Mouse (Mus musculus) liver, embryonic 14.5 days (tissue): Measurements from ENCODE around the gene Fam173a. TPM values are rescaled to one million over a fixed set of nuclear protein-coding genes. Genes with fewer than 3 reads are reported as not detected.
A peak's percentile ranks its signal among the peaks of the same experiment; 100 is the strongest.

ENCODE experiments used
- ATAC-seq: fragments of 200-750 bp; cut with Nextera tagmentation; 2 replicates; pipeline ENCODE4 v1.8.0; 2017; ENCODE audit warnings: moderate number of reproducible peaks, mild to moderate bottlenecking, moderate library complexity; ENCODE audit not compliant: insufficient read depth
- DNase-seq, 3 experiments: peaks; one replicate each; pipeline ENCODE4 v3.0.0-alpha.2; 2012 to 2013; ENCODE audit warnings: low read depth in 3 of 3, low spot score in 3 of 3
- H3K27ac ChIP-seq: fragments of 300-500 bp; sonication (generic); 2 replicates; pipeline ENCODE4 v1.5.1; 2014; ENCODE audit warnings: moderate library complexity, mild to moderate bottlenecking, control low read depth, inconsistent platforms
- H3K27me3 ChIP-seq: fragments of 300-500 bp; sonication (generic); 2 replicates; pipeline ENCODE4 v1.6.1; 2014; ENCODE audit warnings: mild to moderate bottlenecking, low read length, moderate library complexity; ENCODE audit not compliant: control insufficient read depth, insufficient read depth
- H3K36me3 ChIP-seq: fragments of 300-500 bp; sonication (generic); replicated peaks from 2 replicates; pipeline ENCODE4 v1.6.1; 2014; ENCODE audit warnings: low read depth; ENCODE audit not compliant: control insufficient read depth, insufficient read depth
- H3K4me1 ChIP-seq, 2 experiments: fragments of 200-500 bp in 1 of 2; fragments of 300-500 bp in 1 of 2; sonication (generic) in 1 of 2; replicated peaks; 2 replicates each; pipeline ENCODE4 v1.6.1; 2012 to 2014; ENCODE audit warnings: antibody characterized with exemption in 1 of 2, inconsistent platforms in 1 of 2, low read length in 1 of 2; ENCODE audit not compliant: control insufficient read depth in 2 of 2, insufficient read depth in 2 of 2
- H3K4me2 ChIP-seq: fragments of 300-500 bp; sonication (generic); 2 replicates; pipeline ENCODE4 v1.6.1; 2014; ENCODE audit warnings: low read depth, mild to moderate bottlenecking, control low read depth, moderate library complexity
- H3K4me3 ChIP-seq, 2 experiments: fragments of 200-500 bp in 1 of 2; fragments of 300-500 bp in 1 of 2; sonication (generic) in 1 of 2; 2 replicates each; pipeline ENCODE4 v1.5.1; 2012 to 2014; ENCODE audit warnings: low read depth in 2 of 2, low read length in 2 of 2, mild to moderate bottlenecking in 2 of 2, control low read depth in 1 of 2, inconsistent platforms in 1 of 2, moderate library complexity in 1 of 2; ENCODE audit not compliant: insufficient read depth in 1 of 2
- H3K9ac ChIP-seq: fragments of 300-500 bp; sonication (generic); replicated peaks from 2 replicates; pipeline ENCODE4 v1.6.1; 2014; ENCODE audit warnings: mild to moderate bottlenecking, control low read depth, moderate library complexity
- H3K9me3 ChIP-seq: fragments of 300-500 bp; sonication (generic); 2 replicates; pipeline ENCODE4 v1.6.1; 2016; ENCODE audit warnings: low read length, mixed read lengths; ENCODE audit not compliant: control insufficient read depth
- CTCF ChIP-seq: IDR thresholded peaks from 2 replicates; pipeline ENCODE4 v1.5.1; 2016; ENCODE audit warnings: antibody characterized with exemption, low read depth, control low read depth
- EP300 ChIP-seq: IDR thresholded peaks from 2 replicates; pipeline ENCODE4 v1.6.1; 2016; ENCODE audit warnings: antibody characterized with exemption, low read depth
- WGBS: fragments of 180-500 bp; shearing (Covaris S2); extraction: QIAGEN DNeasy Blood & Tissue Kit; methylation state at CpG from one replicate; pipeline ENCODE4 v1.1.7; 2014; ENCODE audit not compliant: insufficient replicate concordance; 5-methylcytosine and 5-hydroxymethylcytosine counted together
- polyA plus RNA-seq, 2 experiments: library from polyadenylated mRNA; depleted of rRNA in 1 of 2; stranded (reverse) in 1 of 2; unstranded in 1 of 2; fragments of >200 nt; fragmentation: Nextera tagmentation in 1 of 2; extraction: Ambion mirVana in 1 of 2; gene quantifications; 2 replicates each; pipeline versions ENCODE4 v1.2.1 to v1.2.3; 2012 to 2014

Gene Fam173a
- polyA plus RNA-seq, 2 experiments: 46.6 to 57.2 TPM

DNA sequence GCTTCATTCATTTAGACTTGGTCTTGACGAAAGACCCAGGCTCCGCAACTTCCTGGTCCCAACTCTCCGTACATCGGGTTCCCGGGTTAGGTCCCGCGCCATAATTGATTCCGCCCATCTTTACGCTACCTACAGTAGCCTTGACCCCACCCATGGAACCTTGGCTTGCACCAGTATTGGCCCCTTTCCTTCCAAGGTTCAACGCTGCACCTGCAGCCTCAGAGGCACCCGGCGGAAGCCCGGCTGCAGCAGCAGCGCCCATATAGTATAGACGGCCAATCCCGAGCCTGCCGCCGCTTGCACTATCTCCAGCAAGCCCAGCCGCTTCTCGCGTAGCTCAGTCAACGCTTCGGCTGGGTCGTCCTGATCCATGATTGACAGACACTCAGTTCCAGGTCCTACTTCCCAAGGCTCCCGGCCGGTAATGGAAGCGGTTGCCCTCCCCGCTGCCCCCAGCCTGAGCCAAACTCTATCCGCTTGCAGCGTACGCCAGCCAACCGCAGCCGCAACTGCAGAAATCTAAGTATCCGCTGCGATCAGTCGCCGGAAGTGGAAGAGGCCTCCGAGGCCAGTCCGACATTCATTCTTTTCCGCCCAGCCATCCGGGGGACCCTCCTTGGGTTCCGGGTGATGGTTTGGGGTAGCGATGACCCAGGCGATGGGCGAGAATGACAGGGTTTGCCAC, 716 bp downstream of the Fam173a start:
- H3K4me3 ChIP-seq: peak overlapping the region; percentile 78 to 95
- no peaks in the 10 kb centered on the region for H3K27me3 ChIP-seq
- H3K4me2 ChIP-seq: peak overlapping the region; percentile 95
- peak overlapping the region; percentile 71 for H3K9ac ChIP-seq
- H3K9me3 ChIP-seq: no peaks in the 10 kb centered on the region
- peaks cover 6% of the 10 kb centered on the region for H3K36me3 ChIP-seq
- peaks cover 7 to 19% of the 10 kb centered on the region in 2 experiments for H3K4me1 ChIP-seq
- H3K27ac ChIP-seq: peak overlapping the region; percentile 57
- DNase-seq (peak; percentile 71 to 73 (median 72)), ATAC-seq (peak; percentile 73)
- TF ChIP-seq EP300 (no peak), CTCF (no peak)
- under 1% methylated on average over 45 of the region's 45 CpGs for WGBS

DNA sequence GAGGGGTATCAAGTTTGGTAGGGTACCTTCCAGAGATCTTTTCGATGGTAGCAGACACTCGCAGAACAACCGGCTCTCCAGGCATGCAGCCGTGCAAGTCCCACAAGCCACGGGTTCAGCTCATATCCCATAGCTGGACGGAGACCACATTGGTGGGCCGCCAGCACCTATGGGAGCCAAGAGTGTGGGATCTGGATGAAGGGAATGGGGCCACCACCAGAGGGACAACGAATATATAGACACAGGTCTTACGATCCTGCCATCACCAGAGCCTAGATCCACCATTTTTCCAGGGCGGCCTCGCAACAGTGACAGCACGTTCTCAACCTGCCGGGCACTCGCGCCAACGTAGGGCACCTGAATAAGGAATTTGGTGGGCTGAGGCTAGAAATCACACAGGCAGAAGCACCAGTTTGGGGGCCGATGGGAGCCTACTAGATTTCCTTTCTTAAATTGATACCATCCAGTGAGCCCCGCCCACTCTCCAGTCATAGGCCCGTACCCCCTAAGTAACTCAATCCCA, 1.3 kb downstream of the Fam173a start:
- WGBS: 29% methylated on average over 19 of the region's 19 CpGs
- H3K36me3 ChIP-seq: peaks cover 6% of the 10 kb centered on the region
- ATAC-seq (no peak), DNase-seq (no peak)
- no peaks in the 10 kb centered on the region for H3K9me3 ChIP-seq
- TF ChIP-seq EP300: no peak
- peak; percentile 18; the same call in 1 of the 2 replicates for TF ChIP-seq CTCF
- peaks cover 7 to 19% of the 10 kb centered on the region in 2 experiments for H3K4me1 ChIP-seq
- H3K27me3 ChIP-seq: no peaks in the 10 kb centered on the region
- H3K27ac ChIP-seq: peak overlapping the region; percentile 57
- H3K9ac ChIP-seq: peak overlapping the region; percentile 71
- H3K4me3 ChIP-seq: peak overlapping the region; percentile 78 to 95
- H3K4me2 ChIP-seq: peak overlapping the region; percentile 95

DNA sequence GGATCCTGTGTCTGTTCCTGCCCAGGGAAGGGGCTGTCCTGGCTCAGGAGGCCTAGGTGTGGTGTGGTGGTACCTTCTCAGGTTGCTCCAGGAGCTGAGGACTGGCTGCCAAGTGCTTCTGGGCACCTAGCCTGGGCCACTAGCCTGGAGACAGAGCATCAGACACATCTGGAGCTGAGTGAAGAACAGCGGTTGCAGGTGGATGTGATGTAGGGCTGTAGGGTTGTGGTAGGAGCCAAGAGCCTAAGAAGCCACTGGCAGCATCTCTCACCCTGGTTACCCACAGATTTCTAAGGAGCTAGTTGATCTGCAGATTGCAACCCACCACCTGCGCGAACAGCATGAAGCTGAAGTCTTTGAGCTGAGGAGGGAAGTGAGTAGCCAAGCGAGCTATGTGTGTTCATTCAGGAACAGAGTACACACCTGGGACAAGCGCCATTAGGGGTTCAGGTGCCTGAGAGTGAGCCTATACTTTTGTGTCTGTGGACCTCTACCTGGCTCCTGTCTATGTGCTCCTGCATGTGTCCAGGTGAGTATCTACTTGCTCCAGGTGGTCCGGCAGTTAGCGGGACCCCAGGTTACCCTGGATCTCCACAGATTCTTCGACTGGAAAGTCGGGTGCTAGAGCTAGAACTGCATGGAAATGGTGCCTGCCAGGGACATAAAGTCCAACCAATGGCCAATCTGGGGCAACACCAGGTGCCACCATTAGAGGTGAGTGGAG, 5.8 kb downstream of the Fam173a start:
- peaks cover 13% of the 10 kb centered on the region for H3K36me3 ChIP-seq
- H3K4me1 ChIP-seq: peaks cover 0 to 7% of the 10 kb centered on the region in 2 experiments; a peak in 3 of 4 replicates
- no peak overlapping the region for H3K4me2 ChIP-seq
- whole genome bisulfite sequencing: 81% methylated on average over 9 of the region's 9 CpGs
- TF ChIP-seq CTCF (no peak), EP300 (no peak)
- ATAC-seq (no peak), DNase-seq (no peak)
- H3K9ac ChIP-seq: no peak overlapping the region
- H3K27ac ChIP-seq: no peak overlapping the region
- H3K4me3 ChIP-seq: no peak overlapping the region
- H3K9me3 ChIP-seq: no peaks in the 10 kb centered on the region
- no peaks in the 10 kb centered on the region for H3K27me3 ChIP-seq

DNA sequence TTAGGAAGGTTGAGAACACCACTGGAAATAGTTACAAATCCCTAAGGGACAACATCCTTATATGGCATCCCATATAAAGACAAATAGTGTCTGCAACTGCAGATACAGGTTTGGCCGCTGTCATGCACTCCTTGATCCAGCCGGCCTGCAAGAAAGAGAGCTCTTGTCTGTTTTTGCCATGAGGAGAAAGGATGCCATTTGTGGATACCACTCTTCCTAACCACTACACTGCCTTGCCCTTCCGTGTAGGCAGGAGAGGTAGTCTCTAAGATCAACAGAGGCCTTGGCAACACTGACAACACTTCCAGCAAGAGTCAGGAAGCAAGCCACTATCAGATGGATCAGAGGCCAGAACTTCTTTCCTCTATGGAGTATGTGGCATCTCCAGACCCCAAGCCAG, 6.4 kb downstream of the Fam173a start, which contains the start of gene Ccdc78:
Ccdc78 (plus strand) TSS at position 301 of the 400 bp plus-strand sequence.
- no peak for ATAC-seq
- Histone ChIP-seq H3K4me2 (peak within 1 kb of the TSS; percentile 70), H3K36me3 (peaks cover 14% of the 10 kb centered on the region), H3K9ac (peak within 1 kb of the TSS; percentile 32), H3K9me3 (no peaks in the 10 kb centered on the region), H3K4me1 (peaks cover 0 to 5% of the 10 kb centered on the region in 2 experiments; a peak in 3 of 4 replicates), H3K27ac (peak within 1 kb of the TSS; percentile 24), H3K27me3 (no peaks in the 10 kb centered on the region), H3K4me3 (peak within 1 kb of the TSS; percentile 65 to 75)
- TF ChIP-seq CTCF (no peak), EP300 (no peak)
- 71% methylated on average over 3 of the region's 3 CpGs for WGBS
- no peak for DNase-seq

DNA sequence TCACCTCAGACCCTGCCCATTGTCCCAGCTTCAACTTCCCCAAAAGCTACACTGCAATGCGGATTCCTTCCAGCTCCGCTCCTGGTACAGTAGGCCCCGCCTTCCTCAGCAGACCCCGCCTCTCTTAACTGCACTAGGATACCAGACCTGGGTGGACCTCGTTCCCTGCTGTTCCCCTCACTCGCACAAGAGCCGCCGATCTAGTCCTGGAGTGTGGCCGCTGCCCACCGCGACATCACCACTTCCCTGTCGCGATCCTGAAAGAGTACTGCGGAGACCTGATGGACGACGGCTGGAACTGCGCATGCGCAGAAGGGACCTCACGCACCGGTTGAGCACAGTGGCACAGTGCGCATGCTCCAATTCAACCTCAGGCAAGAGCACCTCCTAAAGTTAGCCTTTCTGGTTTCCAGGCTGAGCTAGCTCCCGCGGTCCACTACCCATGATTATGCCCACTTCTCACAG, 7.4 kb downstream of the Fam173a start, which contains the start of gene Haghl:
Haghl (minus strand) TSS at position 393 of the 465 bp plus-strand sequence.
- H3K27me3 ChIP-seq: no peaks in the 10 kb centered on the region
- peak within 1 kb of the TSS; percentile 65 to 75 for H3K4me3 ChIP-seq
- peak within 1 kb of the TSS; percentile 70 for H3K4me2 ChIP-seq
- WGBS: under 1% methylated on average over 23 of the region's 23 CpGs
- peaks cover 0 to 2% of the 10 kb centered on the region in 2 experiments; a peak in 1 of 4 replicates for H3K4me1 ChIP-seq
- peak; percentile 86 for ATAC-seq
- peak within 1 kb of the TSS; percentile 32 for H3K9ac ChIP-seq
- peak within 1 kb of the TSS; percentile 24 for H3K27ac ChIP-seq
- peak; percentile 87 to 89 (median 89) for DNase-seq
- peaks cover 14% of the 10 kb centered on the region for H3K36me3 ChIP-seq
- no peak for TF ChIP-seq EP300
- TF ChIP-seq CTCF: no peak
- H3K9me3 ChIP-seq: no peaks in the 10 kb centered on the region
